Mouse (Mus musculus): ENCODE data around the gene Otop1.

DNA sequence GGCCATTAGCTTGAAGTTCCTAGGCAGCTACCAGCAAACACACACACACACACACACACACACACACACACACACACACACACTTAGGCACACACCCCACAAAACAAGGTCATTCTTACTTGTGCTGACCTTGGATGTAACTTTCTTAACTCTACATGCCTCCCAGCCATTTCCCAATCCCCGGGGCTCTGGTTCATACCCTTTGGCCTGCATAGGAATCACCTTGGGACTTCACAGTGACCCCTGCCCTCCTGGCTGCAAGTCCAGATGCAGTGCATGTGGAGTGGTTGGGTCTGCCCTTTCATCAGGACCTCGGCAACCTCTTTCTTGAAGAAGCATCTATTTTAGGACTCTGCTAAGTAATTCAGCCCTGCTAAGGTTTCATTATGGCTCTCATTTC lies 29.5 kb downstream of the Otop1 start:
- TF ChIP-seq POLR2A (IDR thresholded peaks at IDR 0.05; ENCODE audit: borderline replicate concordance, insufficient read depth, low read length) (no peak), CTCF (IDR thresholded peaks at IDR 0.05; ENCODE audit: borderline replicate concordance, insufficient read depth, low read depth, low read length) (no peak)

Measured in cerebellum, adult 2 months (tissue).